Mouse (Mus musculus) left cerebral cortex, adult 2 months (tissue): ENCODE results near the gene U2af1. TPM values are rescaled to one million over a fixed set of nuclear protein-coding genes. Genes with fewer than 3 reads are reported as not detected.

Experiments
- DNase-seq, 2 experiments: peaks; one replicate each; pipeline ENCODE4 v3.0.0; 2021 to 2022; ENCODE audit warnings: low spot score in 2 of 2, mixed read lengths in 1 of 2; ENCODE audit errors: extremely low spot score in 1 of 2
- H3K27ac ChIP-seq: fragments of 200-600 bp; 2 replicates; pipeline ENCODE4 v1.8.1; 2022
- H3K4me3 ChIP-seq: fragments of 200-600 bp; 2 replicates; pipeline ENCODE4 v1.8.1; 2022
- CTCF ChIP-seq: fragments of 200-600 bp; IDR thresholded peaks from 2 replicates; pipeline ENCODE4 v1.8.1; 2022; ENCODE audit warnings: antibody characterized with exemption, mild to moderate bottlenecking, moderate library complexity
- intact Hi-C: fragments of 180-260 bp; cut with DNase I; formaldehyde crosslinking; loops from one replicate; pipeline ENCODE4 v1.15.1; 2025
- total RNA-seq, 2 experiments: library from RNA; stranded (reverse); gene quantifications; 2 replicates each; pipeline ENCODE4 v1.2.3; 2021

U2af1 gene
- total RNA-seq, 2 experiments from 2014 or later: 117 to 119 TPM

GRCm38 (mm10) chr17:31658136-31658467, 590 bp downstream of the U2af1 start:
- no peak for TF ChIP-seq CTCF
- peak overlapping the region; percentile 84 for H3K4me3 ChIP-seq
- peak overlapping the region; percentile 80 for H3K27ac ChIP-seq
- intact Hi-C loops: loop anchor here (2.0 kb wide), 1 partner anchor 93 kb away; the partner anchor contains the start of gene Pknox1
- no peak for DNase-seq

GRCm38 (mm10) chr17:31657141-31657983, 1.3 kb downstream of the U2af1 start:
- DNase-seq: no peak
- H3K4me3 ChIP-seq: peak overlapping the region; percentile 84
- H3K27ac ChIP-seq: no peak overlapping the region
- TF ChIP-seq CTCF: no peak
- intact Hi-C loops: no loop called here

GRCm38 (mm10) chr17:31656682-31657081, 2.0 kb downstream of the U2af1 start:
- Histone ChIP-seq H3K27ac (no peak overlapping the region), H3K4me3 (no peak overlapping the region)
- no peak for TF ChIP-seq CTCF
- no peak for DNase-seq
- intact Hi-C loops: no loop called here

GRCm38 (mm10) chr17:31655366-31655765, 3.3 kb downstream of the U2af1 start:
- DNase-seq: no peak
- H3K27ac ChIP-seq: no peak overlapping the region
- H3K4me3 ChIP-seq: no peak overlapping the region
- intact Hi-C loops: no loop called here
- TF ChIP-seq CTCF: no peak; the same call in 1 of the 2 replicates

GRCm38 (mm10) chr17:31653277-31653676, 5.4 kb downstream of the U2af1 start:
- Histone ChIP-seq H3K4me3 (no peak overlapping the region), H3K27ac (no peak overlapping the region)
- intact Hi-C loops: no loop called here
- no peak for TF ChIP-seq CTCF
- no peak for DNase-seq

GRCm38 (mm10) chr17:31652152-31652551, 6.5 kb downstream of the U2af1 start:
- intact Hi-C loops: no loop called here
- TF ChIP-seq CTCF: no peak
- no peak for DNase-seq
- Histone ChIP-seq H3K27ac (no peak overlapping the region), H3K4me3 (no peak overlapping the region)

- intact Hi-C loops: no loop called here
- Histone ChIP-seq H3K4me3 (no peak overlapping the region), H3K27ac (no peak overlapping the region)
- TF ChIP-seq CTCF: no peak
- no peak for DNase-seq
These were observed 12.3 kb downstream of the U2af1 start for GRCm38 (mm10) chr17:31646199-31647002.

- intact Hi-C loops: no loop called here
- no peak overlapping the region for H3K4me3 ChIP-seq
- no peak overlapping the region for H3K27ac ChIP-seq
- DNase-seq: no peak
- no peak for TF ChIP-seq CTCF
These were observed 15.8 kb downstream of the U2af1 start for GRCm38 (mm10) chr17:31642913-31643312.

- no peak for DNase-seq
- intact Hi-C loops: no loop called here
- no peak overlapping the region for H3K27ac ChIP-seq
- no peak overlapping the region for H3K4me3 ChIP-seq
- no peak for TF ChIP-seq CTCF
These were observed 16.4 kb downstream of the U2af1 start for GRCm38 (mm10) chr17:31642331-31642730.

- DNase-seq: peak in 1 of 2 experiments; percentile 20
- no peak for TF ChIP-seq CTCF
- Histone ChIP-seq H3K4me3 (no peak overlapping the region), H3K27ac (no peak overlapping the region; the same call in 1 of the 2 replicates)
- intact Hi-C loops: no loop called here
These were observed 19.0 kb downstream of the U2af1 start for GRCm38 (mm10) chr17:31639651-31640050.

- H3K27ac ChIP-seq: peak overlapping the region; percentile 78
- intact Hi-C loops: no loop called here
- no peak for TF ChIP-seq CTCF
- no peak overlapping the region for H3K4me3 ChIP-seq
- DNase-seq: peak; percentile 42 to 61
These were observed 20.7 kb downstream of the U2af1 start for GRCm38 (mm10) chr17:31637866-31638570.
